Mouse (Mus musculus): ENCODE data around the gene Ptpn3.
"Not testable (repeated sequence)": the region's sequence is repeated elsewhere in the genome, so short reads cannot be mapped to it uniquely, and the experiment has no call there.

The Ptpn3 gene

DNA sequence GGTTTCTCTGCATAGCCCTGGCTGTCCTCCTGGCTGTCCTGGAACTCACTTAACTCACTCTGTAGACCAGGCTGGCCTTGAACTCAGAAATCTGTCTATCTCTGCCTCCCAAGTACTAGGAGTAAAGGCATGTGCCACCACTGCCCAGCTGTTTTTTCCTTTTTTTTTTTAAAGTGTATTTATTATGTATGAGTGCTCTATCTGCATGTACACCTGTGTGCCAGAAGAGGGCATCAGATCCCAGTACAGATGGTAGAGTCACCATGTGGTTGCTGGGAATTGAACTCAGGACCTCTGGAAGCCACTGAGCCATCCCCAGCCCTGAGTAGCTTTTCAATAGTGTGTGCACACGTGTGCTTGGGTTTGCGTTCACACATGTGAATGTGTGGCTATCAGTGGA is 76.9 kb downstream of the Ptpn3 start:
- DNase-seq (ENCODE audit: low spot score), result no peak

DNA sequence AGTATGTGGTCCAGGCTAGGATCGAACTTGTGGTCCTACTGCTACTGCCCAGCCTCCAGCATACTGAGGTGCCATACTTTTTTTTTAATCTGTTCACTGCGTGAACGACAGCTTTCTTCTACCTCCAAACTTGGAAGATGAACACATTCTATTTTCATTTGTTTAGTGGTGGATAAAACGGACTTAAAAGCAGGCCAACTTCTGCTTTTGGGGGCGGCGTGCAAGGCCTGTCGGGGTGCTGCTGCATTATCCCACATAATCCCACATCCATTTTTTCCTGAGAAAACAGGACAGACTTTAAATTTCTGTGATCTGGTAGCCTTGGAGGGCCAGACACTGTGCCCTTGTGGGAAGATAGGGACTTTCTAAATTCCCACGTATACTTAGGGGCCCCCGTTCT is 83.9 kb downstream of the Ptpn3 start:
- no peak for DNase-seq (ENCODE audit: low spot score)

DNA sequence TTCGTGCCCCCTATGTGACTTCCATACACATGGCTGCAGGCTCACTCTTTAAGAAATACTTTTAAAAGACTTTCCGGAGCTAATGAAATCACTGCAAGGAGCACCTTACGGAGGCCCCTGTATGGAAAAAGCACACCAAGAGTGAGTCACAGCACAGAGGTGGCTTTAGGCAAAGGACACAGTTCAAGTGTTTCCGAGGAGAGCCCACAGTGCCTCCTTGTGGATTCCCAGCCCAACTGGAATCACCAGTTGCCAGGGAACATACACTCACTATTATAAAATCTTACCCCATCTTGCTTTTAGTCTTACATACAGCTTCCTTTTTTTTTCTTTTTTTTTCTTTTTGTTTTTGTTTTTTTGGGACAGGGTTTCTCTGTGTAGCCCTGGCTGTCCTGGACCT is 85.1 kb downstream of the Ptpn3 start:
- DNase-seq (ENCODE audit: low spot score), result no peak

DNA sequence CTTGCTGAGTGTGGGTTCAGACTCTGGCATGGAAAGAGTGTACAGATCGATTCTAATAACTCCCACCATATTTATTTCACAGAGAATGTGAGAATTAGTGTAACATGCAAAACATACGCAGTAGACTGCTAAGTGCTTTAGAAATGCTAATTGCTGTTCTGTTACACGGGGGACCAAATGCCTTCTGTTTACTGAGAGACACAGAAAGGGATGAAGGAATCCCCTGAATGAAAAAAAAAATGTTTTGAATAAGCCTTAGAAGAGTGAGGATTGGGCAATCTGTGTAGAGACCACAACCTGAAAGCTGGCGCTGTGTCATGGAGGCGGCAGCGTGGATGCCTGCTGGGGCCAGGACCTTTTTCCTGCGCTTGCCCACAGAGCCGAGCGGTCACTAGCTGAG is 86.8 kb downstream of the Ptpn3 start:
- no peak for DNase-seq (ENCODE audit: low spot score)

DNA sequence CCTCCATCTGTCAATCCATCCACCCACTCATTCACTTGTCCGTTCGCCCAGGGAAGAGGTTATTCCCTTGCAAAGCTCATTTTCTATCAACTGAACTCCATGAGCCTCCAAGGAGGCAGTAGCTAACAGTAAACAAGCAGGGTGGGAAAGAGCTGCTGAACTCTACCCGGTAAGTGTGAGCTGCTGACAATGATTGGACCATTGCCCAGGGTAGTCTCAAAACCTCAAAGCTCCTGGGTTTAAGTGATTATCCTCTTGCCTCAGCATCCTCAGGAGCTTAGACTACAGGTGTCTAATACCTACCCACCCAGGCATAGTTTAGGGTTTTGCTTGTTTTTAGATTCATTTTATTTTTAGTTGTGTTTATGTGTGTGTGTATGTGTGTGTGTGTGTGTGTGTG is 87.5 kb downstream of the Ptpn3 start:
- no peak for DNase-seq (ENCODE audit: low spot score)

DNA sequence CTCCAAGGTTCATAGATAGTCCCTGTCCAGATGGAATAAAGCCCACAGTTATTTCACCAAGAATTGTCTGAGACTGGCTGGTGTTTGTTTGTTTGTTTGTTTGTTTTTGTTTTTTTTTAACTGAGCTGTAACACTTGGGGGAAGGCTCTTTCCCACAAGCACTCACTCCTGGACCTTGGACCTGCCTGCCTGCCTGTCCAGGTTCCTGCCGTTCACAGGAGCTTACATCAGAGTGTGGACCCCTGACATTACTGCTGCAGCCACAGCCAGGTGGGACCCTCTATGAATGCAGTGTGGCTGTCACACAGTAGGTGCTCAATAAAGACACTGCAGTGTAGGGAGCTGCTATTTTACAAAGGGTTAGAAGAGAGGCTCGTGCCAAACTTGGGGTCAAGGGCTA is 89.9 kb downstream of the Ptpn3 start:
- DNase-seq (ENCODE audit: low spot score), result no peak

DNA sequence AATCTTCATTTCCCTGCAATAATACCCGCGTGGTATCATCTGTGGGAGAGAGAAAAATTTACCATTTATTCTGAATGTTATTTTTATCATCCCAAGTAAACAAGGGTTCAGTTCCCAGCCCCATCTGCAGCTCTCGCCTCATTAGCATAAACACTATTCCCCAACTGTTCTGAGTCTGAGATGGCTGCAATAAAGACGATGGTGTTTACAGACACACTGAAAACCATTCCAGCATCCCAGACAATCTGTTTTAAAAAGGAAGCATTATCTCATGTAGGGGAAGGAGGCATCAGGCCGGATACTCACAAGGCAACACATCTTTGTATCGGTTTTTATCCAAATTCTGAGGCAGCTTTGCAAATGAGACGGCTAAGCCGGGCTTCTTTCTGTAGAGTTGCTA is 95.7 kb downstream of the Ptpn3 start:
- DNase-seq (ENCODE audit: low spot score), result no peak

DNA sequence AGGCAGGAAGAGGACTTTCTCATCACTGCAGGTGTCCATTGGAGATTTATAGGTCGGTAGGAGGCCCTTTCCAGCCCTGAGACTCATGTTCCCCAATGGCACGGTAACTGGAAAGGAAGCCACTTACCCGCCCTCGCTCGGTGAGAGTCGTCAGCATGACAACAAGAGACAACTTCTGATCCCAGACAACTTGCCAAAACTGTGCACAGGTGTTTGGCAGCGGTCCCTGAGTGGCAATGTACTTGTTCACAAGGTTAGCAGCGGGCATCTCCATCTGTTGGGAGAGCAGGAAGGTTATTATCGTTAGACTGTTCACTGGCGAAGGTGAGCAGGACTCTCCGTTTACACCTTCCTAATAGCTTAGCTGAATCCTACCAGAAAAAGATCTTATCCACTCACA is 96.9 kb downstream of the Ptpn3 start:
- no peak for DNase-seq (ENCODE audit: low spot score)

DNA sequence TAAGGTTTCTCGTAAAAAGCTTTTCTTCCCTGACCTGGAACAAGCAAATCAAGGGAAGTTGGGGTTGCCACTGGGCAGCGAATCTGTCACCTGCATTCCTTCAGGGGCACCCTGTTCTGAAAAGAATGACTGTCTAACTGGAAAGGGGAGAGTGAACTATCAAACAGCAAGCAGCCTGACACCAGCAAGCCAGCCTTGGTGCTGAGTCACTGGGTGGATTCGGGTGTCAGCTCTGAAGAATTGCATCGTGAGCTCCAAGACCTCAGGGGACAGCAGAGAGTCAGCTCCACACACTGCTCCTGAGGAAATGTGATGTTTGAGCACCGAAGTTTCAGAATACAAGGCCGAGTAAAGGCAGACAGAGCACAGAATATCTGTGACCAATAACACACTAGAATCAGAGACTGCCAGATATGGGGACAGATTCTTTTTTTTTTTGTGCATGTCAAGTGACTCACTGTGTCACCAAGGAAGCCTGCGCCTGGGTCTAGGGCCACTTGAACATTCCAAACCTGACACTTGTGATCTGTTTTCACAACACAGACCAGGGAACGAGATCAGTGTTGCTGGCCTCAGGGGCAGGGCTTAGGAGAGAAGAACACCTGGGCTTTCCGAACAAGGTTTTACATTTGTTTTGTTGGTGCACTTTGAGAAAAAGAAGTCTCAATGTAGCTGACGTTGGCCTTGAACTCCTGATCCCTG is 98.8 kb downstream of the Ptpn3 start:
- DNase-seq (ENCODE audit: low spot score), result peak; percentile 24

DNA sequence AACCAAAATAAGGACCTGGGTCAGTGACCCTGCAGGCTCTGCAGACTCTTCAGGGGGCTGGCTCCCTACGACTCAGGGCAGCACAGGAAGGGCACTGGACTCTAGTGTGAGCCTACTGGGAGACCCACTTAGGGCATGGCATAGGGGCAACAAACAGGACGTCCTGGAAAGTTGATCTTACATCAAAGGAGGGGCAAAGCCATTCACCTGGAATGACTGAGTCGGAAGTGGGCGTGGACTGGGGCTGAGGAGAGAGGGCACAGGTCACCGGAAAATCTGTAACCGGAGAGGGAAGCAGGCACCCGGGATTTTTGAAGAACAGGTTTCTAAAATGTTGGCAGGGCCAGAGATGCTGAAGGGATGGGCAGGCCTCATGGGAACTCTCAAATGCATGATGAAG is 99.5 kb downstream of the Ptpn3 start:
- DNase-seq (ENCODE audit: low spot score), result no peak

DNA sequence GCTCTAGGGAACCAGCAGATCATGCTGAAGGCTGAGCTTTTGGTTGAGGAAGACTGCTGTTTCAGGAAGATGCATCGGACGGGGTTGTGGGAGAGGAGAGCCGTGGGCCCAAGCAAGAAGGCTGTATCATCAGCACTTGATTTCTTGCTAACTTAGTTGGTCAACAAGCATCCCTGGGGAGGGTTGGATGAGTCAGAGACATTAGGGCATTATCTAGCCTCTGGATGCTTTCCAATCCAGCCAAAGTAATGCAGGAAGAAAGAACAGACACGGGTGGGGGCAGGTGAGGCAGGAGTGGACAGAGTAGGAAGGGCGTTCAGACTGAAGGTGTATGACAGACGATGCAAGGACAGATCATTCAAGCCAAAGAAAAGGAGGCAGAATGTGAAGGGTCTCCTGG is 101.0 kb downstream of the Ptpn3 start:
- DNase-seq (ENCODE audit: low spot score), result peak; percentile 55

DNA sequence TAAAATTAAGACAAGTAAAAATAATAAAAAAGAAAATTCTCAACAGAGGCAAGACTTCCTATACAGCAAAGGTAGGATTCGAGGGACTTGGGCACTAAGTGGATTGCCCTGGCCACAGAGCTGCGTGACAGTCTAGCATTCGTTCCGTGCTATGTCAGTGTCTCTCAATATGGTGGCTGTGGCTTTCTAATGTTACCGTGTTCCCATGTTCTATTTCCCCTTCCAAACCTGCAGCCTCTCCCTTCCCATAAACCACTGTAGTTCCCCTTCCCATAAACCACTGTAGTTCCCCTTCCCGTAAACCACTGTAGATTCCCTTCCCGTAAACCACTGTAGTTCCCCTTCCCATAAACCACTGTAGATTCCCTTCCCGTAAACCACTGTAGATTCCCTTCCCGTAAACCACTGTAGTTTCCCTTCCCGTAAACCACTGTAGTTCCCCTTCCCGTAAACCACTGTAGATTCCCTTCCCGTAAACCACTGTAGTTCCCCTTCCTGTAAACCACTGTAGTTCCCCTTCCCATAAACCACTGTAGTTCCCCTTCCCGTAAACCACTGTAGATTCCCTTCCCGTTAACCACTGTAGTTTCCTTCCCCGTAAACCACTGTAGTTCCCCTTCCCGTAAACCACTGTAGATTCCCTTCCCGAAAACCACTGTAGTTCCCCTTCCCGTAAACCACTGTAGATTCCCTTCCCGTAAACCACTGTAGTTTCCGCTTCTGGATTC is 102.8 kb downstream of the Ptpn3 start:
- not testable (repeated sequence) for DNase-seq (ENCODE audit: low spot score)

DNA sequence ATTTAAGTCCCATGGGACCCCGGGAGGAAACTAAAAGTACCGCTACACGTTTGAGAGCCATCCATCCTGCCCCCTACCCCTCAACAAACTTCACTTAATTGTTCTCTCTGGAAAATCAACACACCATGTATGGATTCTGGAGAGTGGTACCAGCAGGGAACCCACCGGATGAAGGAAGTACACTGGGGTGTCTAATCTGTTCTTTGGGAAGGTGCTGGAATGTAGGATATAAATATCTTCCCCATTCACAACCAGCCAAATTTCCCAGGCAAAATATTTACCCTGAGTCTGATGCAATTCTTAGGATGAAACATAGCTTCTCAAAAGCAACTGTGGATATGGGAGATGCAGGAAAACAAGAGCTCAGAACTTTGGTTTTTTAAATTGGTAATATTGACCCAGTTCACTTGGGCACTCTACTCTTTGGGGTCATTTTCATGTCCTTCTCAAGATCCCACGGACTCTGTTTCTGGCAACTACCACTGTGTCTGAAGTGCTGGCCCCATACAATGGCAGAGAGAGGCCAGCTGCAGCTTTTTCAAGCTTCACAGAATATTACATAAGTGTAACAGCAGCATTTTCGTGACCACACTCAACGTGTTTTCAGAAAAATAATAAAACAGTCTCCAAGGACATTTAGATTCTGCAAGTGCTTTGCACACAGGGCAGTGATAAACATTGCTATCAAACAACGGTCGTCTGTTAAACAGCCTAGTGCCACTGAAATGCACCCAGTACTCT is 109.9 kb downstream of the Ptpn3 start:
- no peak for DNase-seq (ENCODE audit: low spot score)

DNA sequence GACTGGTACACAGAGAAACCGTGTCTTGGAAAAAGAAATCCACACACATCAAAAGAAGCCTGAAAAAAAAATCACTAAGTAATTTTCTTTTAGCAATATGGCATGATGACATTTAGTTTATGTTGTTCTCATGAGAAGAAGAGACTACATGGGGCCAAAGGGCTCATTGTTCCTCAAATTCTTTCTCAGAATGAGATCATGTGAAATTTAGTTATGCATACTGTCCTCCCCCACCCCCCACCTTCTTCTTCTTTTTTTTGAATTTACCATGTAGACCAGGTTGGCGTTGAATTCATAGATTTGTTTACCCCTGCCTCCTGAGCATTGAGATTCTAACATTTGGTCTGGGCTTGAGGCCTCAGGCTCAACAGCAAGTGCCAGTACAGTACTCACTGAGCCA is 111.8 kb downstream of the Ptpn3 start:
- DNase-seq (ENCODE audit: low spot score), result no peak

DNA sequence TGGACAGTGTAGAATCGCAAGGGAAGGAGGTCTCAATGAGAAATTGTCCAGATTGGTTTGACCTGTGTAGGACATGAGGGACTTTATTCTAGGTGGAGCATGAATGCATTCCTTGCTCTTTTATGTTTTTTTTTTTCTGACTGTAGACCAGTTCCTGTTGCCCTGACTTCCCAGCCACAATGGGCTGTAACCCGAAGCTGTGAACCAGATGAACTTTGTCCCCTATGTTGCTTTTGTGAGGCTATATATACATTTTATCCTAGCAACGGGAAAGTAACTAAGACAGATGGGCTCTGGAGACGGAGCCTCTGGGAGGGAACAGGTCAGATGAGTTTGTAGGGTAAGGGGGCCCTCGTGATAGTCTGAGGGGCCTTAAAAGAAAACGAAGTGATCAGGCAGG is 115.6 kb downstream of the Ptpn3 start:
- DNase-seq (ENCODE audit: low spot score), result no peak

DNA sequence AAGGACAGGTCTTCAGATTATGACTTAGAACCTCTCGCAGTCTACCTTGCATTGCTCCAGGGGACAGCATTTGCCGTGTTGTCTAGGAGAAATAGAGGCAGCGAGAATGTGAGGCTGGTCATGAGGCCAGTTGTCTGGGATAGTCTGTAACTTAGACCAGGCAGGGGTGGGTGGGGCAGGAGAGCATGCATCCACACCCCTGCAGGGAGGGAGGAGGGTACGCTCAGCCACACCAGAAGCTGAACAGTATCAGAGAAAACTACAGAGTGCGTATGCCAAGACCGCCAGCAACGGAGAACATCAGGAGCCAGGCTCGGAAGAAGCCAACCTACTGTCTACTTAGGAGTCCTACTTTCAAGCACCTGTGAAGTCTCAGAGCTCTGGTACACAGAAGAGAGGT is 116.2 kb downstream of the Ptpn3 start:
- DNase-seq (ENCODE audit: low spot score), result no peak

DNA sequence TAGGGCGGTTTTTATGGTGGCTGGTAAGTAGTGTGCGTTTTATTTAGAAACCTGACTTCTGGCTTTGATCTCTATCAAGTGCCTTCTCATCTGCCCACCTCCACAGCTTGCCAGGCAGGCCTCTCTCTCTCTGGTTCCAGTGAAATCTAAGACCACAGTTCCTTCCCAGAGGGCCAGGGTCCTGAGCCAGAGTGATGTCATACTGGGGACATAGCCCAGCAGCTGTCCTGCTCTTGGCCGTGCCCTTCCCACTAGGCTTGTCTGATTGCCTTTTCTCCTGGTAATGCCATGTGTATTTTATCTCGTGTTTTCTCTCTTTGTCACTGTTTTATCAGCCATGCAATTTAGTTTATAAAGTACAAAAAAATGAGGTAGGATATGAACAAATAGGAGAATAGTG is 118.1 kb downstream of the Ptpn3 start:
- no peak for DNase-seq (ENCODE audit: low spot score)

DNA sequence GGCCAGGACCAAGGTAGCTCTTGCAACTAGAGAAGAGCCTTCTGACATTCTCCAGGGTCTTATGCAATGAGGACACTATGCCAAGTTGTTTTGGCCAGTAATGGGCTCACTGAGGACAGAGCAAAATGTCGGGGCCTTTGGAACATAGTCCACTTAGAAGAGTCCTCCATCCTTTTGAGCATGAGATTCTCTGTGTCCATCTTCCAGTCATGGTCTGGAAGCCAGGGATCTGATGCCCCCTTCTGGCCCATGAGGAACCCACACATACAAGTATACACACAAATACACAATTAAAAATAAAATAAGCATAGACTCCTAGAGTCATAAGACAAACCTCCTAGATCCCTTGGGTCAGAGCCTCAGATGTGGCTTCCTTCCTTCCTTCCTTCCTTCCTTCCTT is 120.1 kb downstream of the Ptpn3 start:
- DNase-seq (ENCODE audit: low spot score), result no peak

DNA sequence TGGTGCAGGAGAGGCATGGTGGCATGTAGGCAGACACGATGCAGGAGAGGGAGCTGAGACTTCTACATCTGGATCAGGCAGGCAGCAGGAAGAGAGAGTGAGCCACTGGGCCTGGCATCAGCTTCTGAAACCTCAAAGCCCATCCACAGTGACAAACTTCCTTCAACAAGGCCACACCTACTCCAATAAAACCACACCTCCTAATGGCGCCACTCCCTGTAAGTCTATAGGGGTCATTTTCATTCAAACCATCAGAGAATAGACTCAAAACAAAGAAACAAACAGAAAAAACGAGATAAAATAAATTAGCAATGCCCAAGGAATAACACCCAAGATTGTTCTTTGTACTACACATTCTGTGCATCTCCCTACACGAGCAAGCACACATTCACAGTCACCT is 122.8 kb downstream of the Ptpn3 start:
- no peak for DNase-seq (ENCODE audit: low spot score)

DNA sequence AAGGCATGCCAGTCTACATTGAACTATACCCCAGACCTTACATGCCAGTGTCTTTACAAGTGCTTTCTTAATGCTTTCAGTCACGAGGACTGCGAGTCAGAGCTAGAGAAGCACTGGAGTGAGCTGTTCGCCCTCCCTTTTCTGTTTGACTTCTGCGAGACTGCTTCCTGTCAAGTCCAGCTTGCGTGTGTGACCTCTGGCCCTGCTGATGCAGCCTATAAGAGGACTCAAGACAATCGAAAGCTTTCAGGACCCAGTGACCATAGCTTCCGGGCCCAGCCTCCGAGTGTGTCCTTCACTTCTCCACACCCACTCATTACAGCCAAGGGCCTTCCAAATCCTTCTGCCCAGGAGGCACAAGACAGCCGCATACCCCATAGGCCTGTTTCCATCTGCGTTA is 126.3 kb downstream of the Ptpn3 start:
- DNase-seq (ENCODE audit: low spot score), result no peak

DNA sequence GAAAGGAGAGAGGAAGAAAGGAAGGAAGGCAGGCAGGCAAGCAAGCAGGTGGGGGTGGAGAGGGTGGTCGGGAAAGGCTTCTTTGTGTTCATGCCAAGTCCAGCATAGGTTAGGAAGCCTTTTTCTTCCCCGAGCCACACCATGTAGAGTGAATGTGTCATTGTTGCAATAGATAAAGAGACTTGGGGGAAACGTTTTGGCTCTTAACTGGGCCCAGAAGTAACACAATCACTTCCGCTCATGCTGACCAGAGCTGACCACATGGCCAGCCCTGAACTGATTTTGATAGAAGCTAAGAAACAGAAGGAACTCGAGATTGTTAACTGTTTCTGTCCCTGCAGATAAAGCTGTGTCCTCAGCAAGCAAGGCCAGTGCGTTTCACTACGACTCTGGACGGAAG is 128.8 kb downstream of the Ptpn3 start:
- no peak for DNase-seq (ENCODE audit: low spot score)

DNA sequence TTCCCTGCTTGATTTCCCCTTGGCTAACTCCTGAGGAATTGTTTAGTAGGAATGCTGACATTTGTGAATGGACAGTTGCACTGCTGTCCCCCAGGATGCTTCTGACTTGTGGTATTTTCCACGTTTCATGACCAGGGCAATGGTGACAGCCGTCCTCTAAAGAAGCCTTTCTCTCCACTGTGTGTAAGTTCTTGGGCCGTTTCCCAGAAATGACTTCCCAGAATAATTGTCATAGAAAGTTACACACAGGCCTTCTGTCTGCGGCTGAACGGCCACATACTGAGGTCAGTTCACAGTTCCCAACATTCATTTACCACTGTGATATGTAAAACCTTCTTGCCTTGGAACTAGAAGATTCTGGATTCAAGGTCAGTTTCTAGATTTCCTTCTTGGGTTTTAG is 129.8 kb downstream of the Ptpn3 start:
- no peak for DNase-seq (ENCODE audit: low spot score)

DNA sequence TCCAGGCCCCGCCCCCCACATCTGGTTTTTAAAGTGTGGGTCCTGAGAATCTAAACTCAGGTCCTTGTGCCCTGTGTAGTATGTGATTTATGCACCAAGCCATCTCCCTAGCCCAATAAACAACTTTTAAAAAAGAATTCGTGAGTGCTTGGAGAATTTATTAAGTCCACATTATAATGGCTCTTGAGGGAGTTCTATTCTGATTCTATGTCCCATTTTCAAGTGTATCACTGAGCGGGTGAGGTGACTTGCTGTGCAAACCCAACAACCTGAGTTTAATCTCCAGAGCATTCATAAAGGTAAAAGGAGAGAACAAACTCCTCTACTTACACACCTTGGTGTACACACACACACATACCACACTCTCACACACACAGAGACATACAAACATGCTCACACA is 133.0 kb downstream of the Ptpn3 start:
- DNase-seq (ENCODE audit: low spot score), result no peak
